Mouse (Mus musculus): Measurements from ENCODE around the gene 1600002K03Rik.

1600002K03Rik gene

DNA sequence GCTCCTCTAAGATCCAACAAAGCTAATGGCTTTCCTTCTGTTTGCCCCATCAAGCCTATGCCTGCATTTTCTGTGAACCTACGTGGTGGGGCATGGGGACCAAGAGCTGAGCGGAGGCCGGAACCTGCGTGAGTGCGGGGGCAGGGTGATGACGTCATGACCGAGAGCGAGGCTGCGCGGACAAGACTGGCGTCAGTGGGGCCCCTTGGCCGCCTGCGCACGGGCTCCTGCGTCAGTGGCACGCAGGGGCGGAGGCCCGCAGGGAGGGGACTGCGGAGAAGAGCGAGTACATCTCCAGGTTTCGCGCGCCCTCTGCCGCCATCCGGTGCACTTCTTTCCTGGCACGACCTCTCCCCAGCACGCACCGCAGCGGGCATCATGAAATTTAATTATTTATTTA lies 31.5 kb upstream of the 1600002K03Rik start:
- peak; percentile 98 to 99 for DNase-seq (ENCODE audit: low spot score in 2 of 2)

DNA sequence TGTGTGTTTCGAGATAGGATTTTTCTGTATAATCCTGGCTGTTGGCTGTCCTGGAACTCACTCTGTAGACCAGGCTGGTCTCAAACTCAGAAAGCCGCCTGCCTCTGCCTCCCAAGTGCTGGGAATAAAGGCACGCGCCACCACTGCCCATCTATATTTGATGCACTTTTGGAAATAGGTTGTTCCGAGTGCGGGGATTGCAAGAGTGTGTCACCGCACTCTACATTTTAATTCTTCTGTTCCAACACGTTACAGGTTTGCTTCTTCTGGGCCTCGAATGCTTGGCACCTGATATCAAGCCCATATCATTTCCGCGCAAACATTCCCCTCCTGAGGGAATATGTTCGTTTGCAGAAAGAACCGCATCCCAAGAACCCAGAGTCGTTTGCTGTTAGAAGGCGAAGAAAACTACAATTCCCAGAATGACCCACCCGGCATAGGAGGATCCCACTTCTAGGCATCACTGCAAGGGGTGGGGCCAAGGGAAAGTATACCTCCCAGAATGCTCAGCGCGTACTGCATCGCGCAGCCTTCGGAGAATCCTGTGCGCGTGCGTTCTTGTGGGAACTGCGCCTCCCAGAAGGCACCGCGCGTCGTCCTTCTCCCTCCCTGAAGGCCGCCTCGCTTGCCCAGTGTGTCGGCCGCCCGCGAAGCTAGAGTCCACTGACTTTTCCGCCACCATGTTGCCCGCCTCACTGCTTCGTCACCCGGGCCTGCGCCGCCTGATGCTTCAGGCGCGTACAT lies 30.8 kb upstream of the 1600002K03Rik start:
- peak; percentile 88 to 91 for DNase-seq (ENCODE audit: low spot score in 2 of 2)

DNA sequence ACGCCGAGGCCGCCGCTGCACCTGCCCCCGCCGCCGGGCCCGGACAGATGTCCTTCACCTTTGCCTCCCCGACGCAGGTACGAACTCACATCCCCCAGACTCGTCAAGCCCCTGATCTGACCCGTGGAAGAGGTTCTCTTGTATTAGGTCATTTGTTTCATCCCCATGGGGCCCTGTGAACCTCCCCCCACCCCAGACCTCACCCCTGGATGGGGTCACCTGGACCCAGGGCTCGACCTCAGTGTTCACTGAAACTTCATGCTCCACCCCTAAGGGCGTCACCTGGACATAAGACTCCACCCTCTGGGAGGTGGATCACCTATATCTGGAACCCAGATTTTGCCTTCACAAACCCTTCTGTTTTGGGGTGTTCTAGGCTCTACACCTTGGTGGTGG lies 30.2 kb upstream of the 1600002K03Rik start:
- DNase-seq (ENCODE audit: low spot score in 2 of 2), result peak in 1 of 2 experiments; percentile 45

DNA sequence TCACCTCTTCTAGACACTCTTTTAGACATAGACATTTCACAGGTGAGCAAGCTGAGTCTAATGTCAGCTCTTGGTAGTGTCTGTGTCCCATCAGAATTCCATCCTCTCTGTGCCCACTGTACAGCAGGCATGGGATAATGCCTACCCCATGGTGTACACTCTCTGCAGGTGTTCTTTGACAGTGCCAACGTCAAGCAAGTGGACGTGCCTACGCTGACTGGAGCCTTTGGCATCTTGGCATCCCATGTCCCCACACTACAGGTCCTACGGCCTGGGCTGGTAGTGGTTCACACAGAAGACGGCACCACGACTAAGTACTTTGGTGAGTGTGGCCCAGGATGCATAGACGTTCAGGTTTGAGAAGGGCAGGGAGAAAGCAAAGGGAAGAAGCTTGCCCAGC lies 29.1 kb upstream of the 1600002K03Rik start:
- DNase-seq (ENCODE audit: low spot score in 2 of 2), result no peak

DNA sequence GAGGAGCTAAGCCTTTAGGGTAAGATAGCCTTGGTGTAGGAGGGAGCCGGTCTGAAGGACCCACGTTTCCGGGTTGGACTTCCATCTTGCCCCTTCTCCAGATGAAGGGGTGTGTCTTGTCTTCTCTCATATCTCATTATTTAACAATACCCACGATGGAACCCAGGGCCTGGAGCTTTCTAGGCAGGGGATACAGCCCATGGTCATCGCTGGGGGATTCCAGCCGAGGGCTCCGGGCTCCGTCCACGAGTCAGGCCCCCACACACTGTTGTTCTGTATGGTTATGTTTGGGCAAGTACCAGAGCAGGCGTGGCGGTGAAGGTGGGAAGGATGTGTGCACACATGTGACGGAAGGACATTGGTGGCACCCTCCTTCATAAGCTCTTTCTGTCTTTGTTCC lies 28.6 kb upstream of the 1600002K03Rik start:
- no peak for DNase-seq (ENCODE audit: low spot score in 2 of 2)

DNA sequence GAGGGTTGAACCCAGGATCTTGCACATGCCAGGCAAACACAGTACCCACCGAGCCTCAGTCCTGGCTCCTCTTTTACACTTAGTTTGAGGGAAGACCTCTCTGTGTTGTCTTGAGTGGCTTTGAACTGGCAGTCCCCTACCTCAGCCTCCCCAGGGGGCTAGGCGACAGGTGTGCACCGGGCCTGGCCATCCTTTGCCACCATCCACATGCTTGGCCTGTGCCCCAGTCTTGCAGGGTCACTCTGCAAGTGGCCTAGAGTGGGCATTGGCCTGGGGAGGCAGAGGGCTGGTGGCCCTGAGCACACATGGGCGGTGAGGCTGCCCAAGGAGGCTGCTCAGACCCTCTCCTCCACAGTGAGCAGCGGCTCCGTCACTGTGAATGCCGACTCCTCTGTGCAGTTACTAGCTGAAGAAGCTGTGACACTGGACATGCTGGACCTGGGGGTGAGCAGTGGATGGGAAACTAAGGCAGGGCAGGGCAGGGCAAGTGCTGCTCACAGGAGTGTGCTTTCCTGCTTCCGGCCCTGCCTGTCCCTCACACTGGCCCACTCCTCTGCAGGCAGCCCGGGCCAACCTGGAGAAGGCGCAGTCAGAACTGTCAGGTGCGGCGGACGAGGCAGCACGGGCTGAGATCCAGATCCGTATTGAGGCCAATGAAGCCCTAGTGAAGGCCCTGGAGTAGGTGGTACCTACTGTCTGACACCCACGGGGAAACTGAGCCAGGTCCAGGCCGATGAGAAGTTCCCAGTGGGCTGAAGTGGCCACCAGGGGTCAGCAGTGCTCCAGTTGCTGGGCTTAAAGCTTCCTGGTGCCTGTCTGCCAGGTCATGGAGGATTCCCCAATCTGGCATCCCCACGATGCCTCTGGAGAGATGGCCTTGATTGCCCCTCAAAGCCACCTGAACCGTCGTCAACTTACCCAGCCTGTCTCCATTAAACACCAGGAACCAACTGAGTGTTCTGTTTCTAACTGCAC lies 27.6 kb upstream of the 1600002K03Rik start:
- peak; percentile 53 to 76 for DNase-seq (ENCODE audit: low spot score in 2 of 2)

DNA sequence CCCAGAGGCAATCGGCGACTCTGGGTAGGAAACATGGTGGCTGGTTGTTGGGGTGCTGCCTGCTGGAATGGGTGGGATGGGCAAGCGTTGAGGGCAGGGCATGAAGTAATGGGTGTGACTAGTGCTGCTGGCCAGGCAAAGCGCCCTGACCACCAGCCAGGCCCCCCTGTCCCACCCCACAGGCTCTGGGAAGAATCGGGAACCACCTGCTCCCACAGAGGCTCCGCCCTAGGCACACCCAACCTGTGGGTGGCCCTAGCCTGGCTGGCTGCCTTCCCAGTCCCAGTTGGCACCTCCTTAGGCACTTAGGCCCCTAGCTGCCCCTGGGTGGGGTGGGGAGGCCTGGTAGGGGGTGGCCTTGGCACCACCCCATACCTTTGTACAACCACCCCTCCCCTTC lies 26.8 kb upstream of the 1600002K03Rik start:
- DNase-seq (ENCODE audit: low spot score in 2 of 2), result no peak

DNA sequence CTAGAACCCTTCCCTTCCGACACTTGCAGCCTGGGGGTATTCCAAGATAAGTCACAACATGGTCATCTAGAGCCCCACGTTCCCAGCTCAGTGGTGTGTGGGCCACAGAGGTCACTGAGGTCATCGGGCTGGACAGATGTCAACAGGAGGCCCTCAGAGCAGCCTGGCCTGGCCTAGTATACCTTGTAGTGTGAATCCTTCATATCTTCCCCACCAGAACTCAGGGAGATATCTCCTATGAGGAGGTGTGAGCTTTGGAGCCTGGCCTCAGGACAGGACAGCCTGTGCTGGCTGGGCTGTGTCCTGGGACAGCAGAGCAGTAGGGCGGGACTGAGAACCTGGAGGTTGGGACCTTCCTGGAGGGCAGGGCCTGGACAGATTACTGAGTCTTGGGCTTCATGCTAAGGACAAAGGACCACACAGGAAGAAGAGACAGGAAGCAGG lies 26.2 kb upstream of the 1600002K03Rik start:
- no peak for DNase-seq (ENCODE audit: low spot score in 2 of 2)

DNA sequence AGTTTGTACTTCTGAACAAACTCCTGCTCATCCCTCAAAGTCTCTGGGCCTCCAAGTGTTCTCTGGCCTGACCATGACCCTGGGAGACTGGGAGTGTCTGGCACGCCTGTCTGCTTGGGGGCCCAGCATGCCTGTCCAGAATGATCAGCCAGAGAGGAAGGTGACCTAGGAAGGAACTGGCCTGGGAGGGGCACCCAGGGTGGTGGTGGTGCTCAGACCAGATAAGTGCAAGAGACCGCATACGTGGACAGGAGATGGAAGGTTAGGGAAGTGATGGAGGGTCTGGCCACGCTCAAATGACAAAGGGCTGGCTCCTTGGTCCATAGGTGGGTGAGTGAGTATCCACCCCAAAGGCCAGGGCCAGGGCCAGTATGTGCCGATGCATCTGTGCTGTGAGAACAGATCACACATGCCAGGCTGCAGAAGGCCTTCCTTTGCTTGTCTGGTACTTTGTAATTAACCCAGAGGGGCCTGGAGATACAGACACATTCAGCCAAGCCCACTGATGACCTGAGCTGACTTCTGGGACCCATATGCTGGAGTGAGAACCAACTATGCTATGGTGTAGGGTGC lies 25.5 kb upstream of the 1600002K03Rik start:
- DNase-seq (ENCODE audit: low spot score in 2 of 2), result no peak

DNA sequence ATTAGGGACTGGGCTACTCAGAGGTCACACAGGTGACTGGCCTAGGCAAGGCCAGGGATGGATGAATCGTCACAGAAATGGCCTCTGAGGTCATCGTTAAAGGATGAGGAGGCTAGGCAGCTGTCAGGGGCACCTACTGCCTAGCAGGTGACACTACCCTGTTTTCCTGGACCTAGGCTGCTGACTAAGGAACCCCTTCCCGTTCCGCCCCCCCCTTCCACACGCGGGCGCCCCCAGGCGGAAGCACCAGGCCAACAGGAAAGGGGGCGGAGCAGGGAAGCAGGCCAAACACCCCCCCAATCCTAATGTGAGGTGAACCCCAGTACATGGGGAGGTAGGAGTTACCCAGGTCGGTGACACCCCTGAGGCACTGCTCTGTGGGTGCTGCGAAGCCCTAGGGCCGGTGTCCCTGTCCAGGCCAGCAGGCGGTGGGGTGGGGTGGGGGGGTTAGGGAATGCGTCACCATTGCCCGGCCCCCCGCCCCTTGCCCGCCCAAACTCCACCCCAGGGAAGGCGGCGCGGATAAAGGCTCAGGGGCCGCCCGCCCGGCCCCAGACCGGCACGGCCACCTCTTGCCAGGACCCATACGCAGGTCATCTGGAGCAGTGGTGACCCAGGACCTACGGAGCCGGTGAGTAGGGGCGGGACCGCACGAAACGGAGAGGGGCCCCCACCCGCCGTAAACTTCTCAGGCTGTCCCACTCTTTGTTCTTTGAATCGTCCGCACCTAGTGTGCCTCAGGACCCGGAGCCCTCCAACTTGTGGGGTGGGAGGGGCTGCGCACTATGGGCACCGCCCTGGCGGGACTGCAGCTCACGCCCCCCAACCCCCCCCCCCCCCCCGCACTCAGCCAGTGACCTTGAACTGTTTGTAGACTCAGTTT lies 24.8 kb upstream of the 1600002K03Rik start, which contains the start of gene Midn:
TSS of gene Midn (plus strand) at position 554 of the 883 bp plus-strand sequence.
- DNase-seq (ENCODE audit: low spot score in 2 of 2), result peak; percentile 45 to 61

DNA sequence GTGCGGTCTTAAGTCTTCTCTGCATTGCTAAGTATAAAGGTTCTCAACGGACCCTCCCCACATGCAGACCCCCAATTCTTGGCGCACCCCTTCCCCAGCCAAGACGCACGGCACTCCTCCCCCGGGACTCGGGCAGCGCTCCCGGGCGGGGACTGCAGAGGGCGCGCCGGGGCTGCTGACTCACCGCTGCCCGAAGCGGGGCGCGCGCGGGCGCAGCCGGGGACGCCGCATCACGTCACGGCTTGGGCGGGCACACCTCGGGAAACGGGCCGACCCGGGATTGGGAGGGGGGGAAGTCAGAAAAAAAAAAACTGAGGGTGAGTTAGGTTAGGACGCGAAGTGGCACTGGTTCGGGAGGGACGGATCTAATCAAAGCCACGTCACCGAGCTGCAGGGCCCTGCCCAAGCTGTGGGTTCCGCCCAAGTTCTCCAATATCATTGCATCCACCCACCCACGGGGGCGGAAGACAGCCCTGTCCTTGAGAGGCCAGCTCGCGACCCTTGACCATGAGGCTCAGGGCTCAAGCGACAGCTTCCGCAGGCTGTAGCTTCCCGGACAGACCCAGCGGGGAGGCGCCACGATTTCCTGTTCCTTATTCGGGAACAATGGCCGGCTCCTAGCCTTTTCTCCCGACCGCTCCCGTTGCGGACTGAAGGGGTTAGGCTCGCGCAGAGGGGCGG lies 24.0 kb upstream of the 1600002K03Rik start:
- DNase-seq (ENCODE audit: low spot score in 2 of 2), result peak; percentile 91 to 92

DNA sequence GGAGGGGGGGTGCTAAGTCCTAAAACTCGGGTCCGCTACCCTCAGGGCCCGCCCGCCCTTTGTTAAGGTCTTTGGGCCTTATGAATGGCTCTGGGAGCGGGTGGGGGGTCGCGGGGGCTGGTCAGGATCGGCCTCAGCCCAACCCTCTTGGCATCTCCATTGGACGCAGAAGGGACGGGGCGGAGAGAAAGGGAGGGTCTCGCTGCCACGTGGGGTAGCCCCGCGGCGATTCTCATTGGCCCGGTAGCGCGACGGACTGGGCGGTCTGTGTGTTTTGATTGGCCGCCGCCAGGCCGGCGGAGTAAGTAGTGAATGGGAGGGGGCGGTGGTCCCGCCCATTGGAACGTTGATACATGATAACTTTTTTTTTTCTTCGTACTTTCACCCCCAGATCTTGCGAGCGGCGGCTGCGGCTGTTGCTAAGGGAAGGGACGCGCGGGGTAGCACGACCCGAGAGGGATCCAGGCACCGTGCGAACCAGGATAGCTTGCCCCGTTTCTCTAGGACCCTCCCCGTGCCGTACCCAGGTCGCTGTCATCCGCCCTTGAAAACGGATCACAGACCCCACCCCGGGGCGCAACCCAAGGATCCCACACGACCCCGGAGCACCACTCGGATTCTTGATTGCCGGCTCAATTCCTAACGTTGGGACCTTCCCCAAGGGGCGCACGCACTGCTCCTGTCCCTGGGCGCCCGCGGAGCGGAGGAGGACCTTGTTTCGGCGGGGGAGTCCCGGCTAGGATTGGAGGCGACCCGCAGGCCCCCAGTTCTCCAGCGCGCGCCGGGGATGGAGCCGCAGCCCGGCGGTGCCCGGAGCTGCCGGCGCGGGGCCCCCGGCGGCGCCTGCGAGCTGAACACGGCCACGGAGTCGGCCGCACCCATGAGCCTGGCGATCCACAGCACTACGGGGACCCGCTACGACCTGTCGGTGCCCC lies 23.2 kb upstream of the 1600002K03Rik start:
- peak; percentile 94 to 97 for DNase-seq (ENCODE audit: low spot score in 2 of 2)

DNA sequence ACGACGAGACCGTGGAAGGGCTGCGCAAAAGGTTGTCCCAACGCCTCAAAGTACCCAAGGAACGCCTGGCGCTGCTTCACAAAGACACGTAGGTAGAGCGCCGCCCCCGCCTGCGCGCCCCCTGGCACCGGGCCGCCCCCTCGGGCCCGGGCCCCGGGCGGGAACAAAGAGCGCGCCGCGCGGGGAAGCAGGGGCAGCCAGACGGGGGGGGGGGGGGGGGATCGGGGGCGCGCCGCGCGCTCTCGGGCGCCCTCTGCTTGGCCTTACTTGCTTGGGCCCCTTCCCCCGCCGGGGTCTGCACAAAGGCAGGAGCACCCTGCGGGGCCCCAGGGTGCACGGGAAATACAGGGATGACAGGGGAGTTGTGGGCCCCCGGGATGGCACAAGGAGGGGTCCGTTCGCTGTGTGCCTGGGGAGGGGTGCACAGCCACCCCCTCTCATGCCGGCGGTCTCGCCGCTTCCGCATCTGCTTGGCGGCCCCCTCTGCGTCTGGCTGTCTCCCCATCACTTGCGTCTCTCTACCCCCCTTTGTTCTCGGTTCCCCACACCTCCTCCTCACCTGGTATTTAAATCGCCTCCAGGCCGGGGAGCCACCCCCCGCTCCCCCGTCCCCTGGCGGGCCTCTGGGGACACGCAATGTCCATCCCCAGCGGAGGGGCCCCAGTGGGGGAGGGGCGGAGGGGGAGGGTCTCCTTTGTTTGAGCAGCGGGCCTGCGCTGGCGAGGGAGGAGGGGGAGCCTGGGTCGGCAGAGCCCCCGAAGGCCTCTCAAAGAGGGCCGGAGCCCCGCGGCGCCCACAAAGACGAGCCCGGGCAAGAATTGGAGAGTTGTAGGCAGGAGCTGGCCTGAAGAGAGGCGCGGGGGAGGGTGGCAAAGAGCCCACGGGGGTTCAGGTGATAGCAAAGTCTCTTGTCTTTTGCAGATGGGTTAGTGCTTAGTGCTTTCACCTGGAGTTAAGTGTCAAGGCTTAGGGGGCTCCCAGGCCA lies 22.2 kb upstream of the 1600002K03Rik start:
- DNase-seq (ENCODE audit: low spot score in 2 of 2), result peak; percentile 53 to 67

DNA sequence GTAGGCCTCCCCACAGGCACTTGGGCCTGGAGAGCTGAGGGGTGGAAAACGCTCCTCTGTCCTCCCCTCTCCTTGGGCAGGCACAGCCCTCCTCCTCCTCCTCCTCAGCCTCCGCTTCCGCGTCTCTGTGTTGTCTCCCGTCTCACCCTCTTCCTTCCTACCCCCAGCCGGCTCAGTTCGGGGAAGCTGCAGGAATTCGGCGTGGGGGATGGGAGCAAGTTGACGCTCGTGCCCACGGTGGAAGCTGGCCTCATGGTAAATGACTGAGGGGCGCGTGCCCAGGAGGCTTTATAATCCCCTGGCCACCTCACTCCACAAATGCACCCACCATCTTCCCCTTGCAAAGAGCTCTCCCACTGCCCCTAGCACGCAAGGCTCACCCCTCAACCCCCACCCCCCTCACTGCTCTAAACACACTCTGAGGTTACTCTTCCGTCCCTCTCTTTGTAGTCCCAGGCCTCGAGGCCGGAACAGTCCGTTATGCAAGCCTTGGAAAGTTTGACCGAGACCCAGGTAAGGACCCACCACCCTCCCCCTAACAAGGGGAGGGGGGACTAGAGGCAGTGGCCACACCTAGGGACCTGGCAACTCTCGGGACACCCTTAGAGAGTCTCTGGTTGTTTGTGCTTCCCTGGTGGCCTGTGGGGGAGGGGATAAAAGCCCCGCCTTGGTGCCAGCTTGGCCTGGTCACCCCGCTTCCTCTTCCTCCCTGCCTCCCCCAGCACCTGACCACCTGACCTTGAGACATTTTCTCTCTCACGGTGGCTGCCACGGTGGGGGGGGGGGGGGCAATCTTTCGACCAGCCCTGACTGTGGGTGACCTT lies 21.3 kb upstream of the 1600002K03Rik start:
- peak; percentile 55 to 68 for DNase-seq (ENCODE audit: low spot score in 2 of 2)

DNA sequence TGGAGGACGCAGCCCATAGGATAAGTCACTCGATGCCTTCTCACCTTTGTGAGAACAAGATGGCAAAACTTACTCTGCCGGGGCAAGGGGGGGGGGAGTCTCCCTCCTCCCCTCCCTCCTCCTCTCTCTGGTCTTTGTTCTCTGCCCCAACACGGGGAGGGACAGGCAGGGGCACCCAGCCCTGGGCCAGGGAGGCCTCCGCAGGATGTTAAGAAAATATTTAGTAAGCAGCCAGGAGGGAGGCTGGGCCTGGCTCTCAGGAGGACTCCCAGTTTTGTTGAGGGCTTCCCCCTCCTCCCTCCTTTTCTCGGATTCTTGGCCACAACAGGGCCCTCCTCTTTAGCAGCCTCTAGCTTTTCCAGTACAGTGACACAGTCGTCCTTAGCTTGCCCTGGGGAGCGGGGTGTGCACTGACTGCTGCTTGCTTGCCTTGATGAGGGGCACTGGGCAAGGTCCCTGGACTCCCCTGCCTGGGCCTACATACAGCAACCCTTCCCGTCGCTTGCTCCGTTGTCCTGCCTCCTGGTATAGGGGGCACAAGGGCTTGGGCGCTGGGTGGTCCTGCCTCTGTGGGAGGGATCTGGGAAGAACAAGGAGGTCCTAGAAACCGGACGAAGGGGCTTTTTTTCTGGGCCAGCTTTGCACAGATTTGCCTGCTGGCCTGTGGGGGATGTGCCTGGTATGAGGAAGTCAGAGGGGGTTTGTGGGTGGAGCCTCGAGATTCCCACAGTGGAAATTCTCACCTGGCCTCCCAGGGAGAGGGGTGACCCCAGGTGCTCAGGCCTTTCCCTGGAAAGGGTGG lies 20.5 kb upstream of the 1600002K03Rik start:
- no peak for DNase-seq (ENCODE audit: low spot score in 2 of 2)

DNA sequence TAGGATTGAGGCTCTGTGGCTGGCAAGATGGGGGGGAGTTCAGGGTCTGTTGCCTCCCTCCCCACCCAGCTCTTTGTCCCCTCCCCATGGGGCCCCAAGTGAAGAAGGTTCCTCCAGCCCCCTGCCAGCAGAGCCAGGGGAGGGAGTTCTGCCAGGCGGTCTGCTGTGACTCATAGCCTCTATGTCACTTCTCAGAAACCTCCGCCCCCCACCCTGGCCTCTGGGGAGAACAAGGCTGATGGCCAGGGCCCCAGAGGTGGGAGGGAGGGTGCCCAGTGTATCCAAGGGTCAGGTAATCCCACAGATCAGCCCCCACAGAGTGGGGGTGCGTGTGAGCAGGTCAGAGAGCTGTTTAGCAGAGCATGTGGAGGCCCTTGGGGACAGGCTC lies 19.9 kb upstream of the 1600002K03Rik start:
- DNase-seq (ENCODE audit: low spot score in 2 of 2), result peak; percentile 56 to 57

DNA sequence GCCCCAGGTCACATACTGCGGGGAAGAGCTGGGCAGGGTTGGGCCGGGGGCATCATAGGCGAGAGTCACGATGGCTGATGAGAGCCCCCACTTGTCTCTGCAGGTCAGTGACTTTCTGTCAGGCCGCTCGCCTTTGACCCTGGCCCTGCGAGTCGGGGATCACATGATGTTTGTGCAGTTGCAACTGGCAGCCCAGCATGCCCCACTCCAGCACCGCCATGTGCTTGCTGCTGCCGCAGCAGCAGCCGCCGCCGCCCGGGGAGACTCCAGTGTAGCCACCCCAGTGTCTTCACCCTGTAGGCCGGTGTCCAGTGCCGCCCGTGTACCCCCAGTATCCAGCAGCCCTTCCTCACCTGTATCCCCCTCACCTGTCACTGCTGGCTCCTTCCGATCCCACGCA lies 19.0 kb upstream of the 1600002K03Rik start:
- no peak for DNase-seq (ENCODE audit: low spot score in 2 of 2)
